Mouse (Mus musculus) kidney, postnatal 14 days (tissue): ENCODE data around the gene Arhgap23.

Source experiments
- DNase-seq: peaks from one replicate; pipeline ENCODE4 v3.0.0; 2022; ENCODE audit warnings: mixed read lengths

Gene Arhgap23

DNA sequence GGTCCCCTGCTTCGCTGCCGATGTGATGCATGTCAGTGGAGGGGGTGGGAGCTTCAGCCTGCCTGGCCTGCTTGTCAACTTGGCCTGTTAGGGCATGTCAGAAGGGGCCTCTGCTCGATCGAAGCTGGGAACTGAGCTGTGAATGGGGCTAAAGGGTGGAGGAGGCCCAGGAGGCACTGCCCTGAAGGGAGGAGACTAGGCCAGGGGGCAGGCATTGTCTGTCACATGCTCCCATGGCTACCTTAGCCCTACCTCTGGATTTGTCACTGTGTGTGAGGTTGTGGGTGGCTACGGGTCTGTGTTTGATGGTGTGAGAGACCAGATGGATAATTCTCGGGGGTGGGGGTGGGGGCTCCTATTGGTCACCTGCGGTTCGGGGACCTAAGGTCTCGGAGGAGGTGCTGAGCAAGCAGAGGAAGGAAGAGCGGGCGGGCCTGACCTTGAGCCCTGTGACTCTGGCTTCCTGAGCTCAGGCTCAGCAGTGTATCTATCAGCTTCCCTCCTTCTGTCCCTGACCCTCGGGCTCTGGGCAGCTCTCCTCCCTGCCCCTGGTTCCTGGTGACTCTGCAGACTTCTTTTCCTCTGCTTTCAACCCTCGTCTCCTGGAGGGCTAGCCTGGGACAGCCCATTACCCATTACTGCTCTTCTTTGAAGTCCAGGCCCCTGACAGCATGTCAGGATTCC lies 20.6 kb downstream of the Arhgap23 start:
- DNase-seq, result peak; percentile 52

DNA sequence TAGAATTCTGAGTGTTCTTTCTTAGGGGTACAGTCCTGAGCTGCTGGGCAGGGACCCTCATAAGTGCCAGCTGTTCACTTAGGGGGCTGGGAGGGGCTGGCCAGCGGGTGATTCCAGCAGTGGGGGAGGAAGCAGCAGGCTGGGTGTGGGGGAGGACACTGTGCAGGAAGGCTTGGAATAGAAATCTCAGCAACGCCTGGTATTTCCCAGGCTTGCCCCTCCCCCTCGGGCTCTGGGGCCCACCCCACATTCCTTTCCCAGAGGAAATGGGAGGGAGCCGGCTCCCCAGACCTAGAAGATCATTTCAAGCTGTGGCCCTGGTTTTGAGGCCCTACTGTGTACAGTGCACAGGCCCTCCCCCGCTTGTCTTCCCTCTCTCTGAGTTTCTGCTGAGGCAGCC lies 22.4 kb downstream of the Arhgap23 start:
- peak; percentile 94 for DNase-seq

DNA sequence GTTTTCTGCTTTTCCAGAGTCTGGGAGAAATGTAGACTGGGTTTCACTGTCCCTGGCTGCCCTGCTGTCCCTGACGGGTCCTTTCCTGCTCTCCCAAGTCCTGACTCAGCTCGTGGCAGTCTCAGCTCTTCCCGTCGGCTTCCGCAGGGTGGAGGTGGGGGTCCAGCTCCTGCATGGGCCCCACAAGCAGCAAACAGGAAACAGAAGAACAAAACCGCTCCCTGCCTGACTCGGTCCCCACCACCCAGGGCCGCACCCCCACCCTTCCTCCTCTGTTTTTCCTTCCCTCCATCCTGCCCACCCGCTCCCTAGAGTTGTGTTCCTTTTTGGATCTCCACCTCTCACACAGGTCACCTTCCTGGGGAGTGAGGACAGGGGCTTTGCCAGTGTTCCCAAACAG lies 23.5 kb downstream of the Arhgap23 start:
- peak; percentile 82 for DNase-seq

DNA sequence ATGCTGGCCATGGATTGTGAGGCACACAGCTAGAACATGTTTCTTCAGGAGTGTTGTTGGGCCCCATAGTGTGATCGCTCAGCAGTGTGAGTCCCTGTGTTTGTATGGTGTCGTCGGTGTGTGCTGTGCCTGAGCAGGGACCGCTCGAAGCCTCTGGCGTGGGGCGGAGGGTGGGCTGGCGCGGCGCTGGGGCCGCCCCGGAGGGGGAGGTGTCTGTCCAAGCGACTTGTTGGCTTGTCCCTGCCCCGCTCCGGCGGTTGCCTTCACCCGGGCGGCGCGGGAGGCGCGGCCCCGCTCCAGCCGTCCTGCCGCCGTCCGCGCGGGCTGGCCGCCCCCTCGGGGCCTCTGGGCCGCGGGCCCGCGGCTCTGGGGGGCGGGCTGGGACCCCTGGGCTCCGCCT lies 24.6 kb downstream of the Arhgap23 start:
- DNase-seq, result peak; percentile 90

DNA sequence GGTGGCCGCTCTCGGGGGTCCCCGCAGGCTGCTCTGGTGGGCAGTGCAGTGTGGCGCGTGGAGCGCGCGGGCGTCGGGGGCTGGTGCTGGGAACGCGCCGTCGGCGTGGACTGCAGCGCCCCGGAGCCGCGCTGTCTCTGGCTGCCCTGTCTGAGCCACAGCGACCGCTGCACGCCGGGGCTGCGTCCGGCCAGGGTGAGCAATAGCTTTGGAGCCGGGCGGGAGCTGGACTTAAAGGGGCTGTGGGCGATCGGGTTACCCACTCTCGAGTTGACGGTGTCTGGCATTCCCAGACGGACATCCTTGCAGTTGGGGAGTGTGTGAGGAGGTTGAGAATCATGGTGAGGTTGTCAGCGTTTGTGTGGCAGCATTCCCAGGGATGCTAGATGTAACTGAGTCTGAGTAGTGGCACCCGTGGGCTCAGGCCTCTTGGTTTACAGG lies 25.1 kb downstream of the Arhgap23 start:
- no peak for DNase-seq

DNA sequence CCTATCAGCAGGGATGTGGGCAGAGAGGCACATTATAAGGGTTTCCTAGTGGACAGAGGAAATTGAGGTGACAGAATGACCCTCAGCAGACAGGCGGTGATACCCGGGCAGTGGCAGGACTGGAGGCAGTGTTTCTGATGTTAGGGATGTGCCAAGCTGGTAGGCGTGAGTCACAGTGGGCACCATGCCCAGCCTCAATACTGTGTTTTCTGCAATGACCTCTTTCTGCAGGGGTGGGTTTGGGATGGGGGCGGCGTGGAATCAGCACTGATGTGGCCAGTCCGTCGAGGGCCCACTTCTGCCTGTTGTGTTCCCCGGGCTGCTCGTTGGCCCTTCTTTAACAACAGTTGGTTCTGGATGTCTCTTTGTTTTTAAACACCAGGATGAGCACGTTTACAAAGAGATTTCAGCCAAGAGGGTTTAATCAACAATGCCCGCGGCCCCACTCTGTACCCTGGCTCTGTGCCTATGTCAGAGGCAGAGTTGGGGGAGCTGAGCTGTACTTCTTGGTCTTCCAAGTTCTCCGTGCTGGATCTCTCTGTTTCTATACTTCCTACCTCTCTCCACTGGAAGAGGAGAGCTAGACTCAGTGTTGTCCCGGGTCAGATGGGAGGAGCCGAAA lies 25.8 kb downstream of the Arhgap23 start:
- no peak for DNase-seq

DNA sequence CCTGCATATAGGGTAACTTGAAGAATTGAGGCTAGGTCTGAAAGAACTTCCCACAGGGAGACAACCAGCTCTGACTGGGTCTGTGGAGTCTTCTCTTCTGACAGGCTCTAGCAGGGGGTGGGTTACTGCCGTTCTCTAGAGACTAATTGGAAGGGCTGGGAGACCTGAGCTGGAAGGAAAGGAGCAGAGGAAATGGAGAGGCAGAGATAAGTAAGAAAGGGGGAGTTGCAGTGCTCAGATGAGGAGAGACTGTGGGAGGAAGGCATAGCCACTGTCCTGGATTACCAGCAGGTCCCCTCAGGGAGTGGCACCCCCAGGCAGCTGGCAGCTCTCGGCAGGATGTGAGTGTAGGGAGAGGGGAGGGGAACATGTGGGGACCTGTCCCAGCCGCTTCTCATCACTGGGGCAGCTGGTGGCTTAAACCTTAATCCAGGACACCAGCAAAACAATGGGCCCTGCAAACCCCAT lies 26.4 kb downstream of the Arhgap23 start:
- DNase-seq, result no peak

DNA sequence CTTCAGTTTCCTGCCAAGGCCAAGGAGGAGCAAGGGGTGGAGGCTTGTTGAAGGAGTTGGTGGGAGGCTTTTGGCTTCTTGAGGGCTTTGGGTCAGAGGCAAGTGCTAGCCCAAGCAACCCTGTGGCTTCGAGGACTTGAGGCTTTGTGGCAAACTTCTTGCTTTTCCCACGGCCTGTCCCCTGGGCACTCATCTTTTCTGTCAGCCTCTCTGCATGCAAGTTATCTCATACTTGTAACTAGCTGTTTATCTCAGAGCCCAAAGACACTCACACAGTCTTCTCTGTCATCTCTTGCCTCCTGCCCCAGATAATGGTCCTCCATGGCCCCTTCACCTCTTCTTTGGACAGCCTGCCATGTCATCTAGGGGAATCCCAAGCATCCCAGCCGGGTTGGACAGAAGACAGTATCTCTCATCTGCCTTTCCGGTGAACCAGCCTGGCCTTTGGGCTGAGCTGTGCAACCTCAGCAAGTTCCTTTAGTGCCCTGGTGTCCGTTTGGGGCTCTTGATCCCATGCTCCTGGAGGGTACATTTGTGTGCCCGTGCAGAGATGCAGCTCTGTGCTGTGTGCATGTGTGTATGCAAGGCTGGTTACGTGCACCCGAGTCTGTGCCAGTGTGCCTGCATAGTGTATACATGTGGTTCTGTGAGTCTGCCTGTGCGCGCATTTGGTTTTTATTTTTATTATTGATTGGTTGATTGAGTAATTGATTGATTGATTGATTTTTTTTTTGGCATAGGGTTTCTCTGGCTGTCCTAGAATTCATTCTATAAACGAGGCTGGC lies 27.8 kb downstream of the Arhgap23 start:
- no peak for DNase-seq

DNA sequence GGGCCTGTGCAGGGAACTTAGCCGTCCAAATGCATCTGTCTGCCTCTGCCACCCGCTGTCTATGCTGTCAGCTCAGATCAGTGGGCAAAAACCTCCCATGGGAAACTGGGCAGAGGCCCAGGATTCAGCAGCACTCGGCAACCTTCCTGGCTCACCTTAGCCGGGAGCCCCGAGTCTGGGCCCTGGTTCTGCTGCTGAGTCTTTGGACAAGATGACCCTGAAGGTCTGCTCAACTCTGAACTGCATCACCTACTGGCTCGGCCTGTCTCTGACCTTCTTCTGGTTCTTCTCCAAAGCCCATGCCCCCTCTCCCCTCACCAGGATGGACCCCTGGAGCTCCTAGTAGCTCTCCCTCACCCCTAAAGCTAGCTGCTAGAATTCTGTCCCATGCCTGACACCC lies 30.3 kb downstream of the Arhgap23 start:
- no peak for DNase-seq

DNA sequence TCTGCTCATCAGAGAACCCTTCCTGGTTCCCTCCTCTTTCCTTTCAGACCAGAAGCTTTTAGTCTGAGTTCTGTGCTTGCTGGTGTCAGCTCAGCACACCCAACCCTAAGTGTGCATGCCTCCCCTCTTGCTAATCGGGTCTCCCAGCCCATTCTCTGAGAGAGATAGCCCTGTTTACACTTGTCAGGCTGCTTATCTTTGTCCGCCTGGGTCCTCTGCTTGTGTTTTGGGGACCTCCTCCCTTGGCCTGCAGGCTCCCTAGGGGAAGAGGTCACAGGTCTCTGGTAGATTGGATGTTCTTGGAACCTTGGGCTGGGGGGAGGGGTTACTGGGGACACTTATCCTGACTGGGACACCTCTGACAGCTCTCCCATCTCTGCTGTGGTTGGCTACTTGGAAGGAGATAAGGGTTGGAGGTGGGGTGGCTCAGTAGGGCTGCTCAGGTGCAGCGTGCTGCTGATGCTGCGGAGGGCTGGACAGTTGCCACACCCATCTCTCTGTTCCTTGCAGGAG lies 30.7 kb downstream of the Arhgap23 start:
- DNase-seq, result no peak

DNA sequence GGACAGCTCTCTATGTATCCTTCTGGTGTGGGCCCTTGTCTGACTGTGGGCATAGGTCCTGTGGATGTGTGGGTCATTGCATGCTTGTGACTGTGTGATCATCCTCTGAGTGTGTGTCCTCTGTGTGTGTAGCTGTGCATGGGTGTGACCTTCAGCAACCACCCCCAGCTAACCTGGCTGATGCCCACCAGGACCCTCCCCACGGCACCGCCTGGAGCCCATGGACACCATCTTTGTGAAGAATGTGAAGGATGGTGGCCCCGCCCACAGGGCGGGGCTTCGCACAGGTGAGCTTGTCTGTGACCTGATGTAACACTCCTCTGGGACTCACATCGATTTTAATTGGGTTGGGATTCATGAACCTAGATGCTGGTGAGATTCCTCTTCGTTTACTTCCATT lies 32.6 kb downstream of the Arhgap23 start:
- DNase-seq, result no peak

DNA sequence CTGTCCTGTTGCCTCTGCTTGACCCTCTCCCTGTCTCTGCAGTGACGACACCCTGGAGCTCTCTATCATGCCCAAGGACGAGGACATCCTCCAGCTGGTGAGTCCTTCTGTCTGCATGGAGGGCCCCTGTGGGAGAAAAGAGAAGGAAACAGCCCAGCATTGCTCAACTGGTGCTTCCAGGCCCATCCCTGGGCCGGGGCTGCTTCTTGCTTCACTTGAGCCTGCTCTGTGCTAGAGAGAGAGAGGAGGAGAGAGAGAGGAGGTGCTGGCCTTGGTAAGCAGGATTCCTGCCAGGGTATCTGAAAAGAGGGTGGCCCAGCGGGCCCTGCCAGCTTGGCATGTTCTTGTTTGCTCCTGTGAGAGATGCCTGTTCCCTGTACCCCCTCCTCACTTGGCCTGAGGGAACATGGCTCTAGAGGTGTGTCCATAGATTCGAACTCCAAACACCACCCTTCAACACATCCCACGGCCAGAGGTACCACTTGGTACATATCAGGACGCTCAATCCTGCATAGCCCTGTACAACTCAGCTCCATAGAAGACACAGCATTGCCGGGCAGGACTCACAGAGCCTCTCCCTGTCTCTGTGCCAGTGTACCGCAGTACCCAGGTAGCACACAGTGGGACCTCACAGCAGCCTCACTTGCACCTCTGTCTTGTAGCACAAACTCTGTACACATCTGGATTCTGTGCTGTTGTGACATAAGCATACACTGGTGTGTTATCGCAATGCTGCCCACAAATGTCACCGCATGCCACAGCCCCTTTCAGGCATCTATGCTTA lies 33.5 kb downstream of the Arhgap23 start:
- DNase-seq, result no peak

DNA sequence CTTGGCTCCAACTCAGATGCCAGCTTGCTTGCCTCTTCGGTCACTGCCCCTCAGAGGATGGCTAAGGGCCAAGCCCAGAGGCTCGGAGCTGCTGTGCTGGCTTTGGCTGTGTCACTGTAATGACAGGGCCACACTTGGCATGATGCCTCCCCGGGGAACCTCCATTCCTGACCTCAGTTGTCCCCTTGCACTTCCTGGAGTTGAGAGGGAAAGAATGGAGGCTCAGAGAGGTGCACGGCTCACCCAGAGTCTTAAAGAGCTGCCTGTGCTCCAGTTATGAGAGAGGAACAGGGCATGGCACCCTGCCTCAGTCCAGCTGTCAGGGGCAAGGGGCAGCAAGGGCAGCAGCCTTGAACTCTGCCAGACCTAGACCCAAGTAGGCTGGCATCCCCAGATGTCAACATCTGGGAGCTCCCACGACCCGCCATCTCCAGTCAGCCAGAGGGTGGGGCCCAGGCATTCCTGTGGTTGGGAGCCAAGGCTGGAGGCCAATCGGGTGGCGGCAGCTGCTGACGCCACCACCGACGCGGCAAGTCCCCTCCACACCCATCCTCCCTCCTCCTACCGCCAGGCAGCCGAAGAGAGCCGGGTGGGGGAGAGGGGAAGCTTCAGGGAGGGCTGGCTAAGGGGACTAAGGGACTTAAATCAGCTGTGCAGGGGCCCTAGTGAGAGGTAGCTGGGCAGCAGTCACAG lies 34.4 kb downstream of the Arhgap23 start:
- DNase-seq, result peak; percentile 88

DNA sequence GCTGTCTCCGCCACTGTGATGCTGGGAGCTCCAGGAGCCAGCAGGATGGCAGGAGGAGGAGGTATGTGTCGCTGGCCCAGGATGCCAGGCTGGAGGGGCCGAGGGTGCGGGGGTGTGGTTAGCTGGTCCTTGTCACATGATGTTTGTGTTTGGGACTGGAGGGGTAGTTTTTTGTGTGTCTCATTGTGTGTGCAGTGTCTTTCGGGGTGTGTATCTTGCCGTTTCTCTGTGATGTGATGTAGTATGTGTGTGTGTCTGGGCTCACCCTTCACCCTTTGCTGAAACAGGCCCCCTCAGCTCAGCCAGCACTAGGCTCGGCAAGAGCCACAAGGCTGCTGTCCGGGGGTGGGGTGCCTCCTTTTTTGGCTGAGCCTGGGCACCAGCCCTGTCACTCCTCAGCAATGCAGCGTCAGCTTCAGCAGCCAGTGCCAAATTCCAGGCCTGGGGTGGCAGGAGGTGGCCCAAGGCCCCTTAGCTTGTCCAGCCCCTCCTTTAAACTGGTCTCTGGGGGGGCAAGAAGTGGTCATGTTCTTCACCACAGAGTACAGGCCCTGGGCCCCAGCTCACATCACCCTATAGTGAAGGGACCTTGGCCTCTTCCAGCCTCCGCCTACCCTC lies 35.1 kb downstream of the Arhgap23 start:
- no peak for DNase-seq

DNA sequence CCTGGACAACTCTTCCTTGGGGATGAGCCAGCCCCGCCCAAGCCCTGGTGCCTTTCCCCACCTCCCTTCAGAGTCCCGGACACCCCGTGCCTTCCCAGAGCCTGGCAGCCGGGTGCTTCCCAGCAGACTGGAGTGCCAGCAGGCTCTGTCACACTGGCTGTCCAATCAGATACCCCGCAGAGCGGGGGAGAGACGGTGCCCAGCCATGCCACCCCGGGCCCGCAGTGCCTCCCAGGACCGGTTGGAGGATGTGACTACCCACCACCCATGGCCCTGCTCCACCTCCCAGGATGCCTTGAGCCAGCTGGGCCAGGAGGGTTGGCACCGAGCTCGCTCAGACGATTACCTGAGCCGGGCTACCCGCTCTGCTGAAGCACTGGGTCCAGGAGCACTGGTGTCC lies 36.3 kb downstream of the Arhgap23 start:
- DNase-seq, result no peak

DNA sequence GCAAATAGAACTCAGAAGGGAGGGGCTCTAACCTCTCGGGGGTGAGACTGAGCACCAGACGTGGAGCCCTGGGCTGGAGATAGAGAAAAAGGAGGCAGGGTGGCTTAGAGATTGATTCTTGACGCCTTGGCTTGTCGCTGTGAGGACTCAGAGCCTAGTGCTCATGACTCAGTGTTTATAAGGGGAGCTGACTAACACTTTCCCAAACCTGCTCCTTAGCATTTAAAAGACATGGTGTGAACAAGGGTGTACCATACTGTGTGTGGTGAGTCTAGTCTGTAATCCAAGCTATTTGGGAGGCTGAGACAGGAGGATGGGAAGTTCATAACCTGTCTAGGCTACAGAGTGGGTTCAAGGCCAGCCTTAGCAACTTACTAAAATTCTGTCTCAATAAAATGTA lies 41.8 kb downstream of the Arhgap23 start:
- no peak for DNase-seq

DNA sequence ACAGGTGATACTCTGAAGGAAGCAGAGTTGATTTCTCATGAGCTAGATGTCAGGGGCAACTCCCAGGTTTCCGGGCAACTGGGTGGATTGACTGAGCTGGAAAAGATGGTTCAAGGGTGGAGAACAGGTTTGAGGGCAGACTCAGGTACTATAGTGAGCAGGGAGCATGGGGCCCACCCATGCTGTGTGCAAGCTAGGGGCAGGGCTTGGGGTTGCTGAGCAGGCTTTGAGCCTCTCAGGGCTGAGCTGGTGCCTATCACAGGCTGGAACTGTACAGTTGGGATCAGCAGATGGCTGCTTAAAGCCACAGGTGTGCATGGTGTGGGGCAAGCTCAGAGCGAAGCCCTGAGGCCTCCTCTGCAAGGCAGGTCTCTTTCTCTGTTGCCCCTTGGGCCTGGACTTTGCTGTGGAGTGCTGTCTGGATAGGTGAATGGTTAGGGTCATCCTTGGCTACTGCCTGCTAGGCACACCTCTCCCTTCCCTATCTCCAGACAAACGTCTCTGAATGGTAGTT lies 46.0 kb downstream of the Arhgap23 start:
- DNase-seq, result no peak

DNA sequence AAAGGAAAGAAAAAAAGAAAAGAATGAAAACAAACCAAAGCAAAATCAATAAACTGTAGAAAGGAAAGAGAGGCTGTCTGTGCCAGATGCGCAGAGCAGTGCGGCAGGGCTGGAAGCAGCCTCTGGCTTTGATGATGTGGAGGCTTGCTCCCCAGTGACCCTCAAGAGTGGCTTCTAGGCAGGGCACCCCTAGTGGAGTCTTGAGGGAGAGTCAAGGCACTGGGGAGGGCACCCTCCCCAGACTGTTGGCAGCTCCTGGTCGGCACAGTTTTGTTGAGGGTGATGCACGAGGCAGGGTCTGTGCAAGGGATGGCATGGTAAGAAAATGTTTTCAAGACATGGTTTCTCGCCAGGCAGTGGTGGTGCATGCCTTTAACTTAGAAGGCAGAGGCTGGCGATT lies 47.2 kb downstream of the Arhgap23 start:
- DNase-seq, result no peak

DNA sequence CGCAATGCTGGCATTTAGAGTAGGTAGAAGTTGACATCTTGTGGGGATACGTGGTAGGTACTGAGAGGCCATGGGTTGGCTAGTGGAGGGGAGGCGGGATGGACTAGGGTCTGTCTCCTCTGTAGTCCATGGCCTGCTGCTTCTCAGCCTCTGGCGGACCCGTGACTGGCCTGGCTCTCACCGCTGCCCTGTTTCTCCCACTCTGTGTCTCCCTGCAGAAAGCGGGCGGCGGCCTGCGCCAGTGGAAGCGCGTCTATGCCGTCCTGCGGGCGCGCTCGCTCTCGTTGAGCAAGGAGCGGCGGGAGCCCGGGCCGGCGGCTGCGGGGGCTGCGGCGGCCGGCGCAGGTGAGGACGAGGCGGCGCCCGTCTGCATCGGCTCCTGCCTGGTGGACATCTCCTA lies 47.8 kb downstream of the Arhgap23 start:
- DNase-seq, result no peak

DNA sequence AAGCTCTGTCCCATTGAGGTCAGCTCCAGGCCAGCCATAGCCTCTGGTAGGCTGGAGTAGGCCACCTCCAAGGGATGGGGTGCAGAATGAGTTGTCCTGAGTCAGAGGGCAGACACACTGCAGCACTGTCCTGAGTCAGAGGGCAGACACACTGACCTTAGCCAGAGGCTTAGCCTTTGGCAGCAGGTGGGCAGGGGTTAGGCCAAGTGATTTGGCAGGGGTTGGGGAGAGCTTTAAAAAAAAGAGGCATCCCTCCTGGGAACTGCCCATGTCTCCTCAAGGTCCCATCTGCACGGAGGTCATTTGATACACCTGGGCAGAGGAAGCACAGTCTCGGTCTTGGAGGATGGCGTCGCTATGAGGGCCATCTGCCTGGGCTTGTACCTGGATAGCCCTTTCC lies 48.7 kb downstream of the Arhgap23 start:
- no peak for DNase-seq

DNA sequence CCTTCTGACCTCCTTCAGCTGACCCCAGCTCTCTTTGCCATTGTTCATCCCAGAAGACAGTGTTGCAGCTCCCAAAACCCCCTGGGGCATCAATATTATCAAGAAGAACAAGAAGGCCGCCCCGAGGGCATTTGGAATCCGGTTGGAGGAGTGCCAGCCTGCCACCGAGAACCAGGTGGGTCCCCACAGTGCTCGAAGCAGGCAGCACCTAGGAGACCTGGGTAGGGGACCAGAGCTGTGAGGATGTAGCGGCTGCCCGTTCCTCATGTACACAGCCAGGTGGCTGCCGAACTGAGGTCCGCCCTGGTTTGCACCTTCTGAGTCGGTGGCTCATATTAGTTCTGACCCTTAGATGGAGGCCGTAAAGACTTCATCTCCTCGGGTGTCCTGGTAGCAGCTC lies 50.6 kb downstream of the Arhgap23 start:
- DNase-seq, result no peak
